Mouse (Mus musculus) heart, embryonic 12.5 days (tissue): ENCODE results near the gene Gm4450. TPM values are rescaled to one million over a fixed set of nuclear protein-coding genes. Genes with fewer than 3 reads are reported as not detected.

ENCODE experiments used
- polyA plus RNA-seq: library from polyadenylated mRNA; unstranded; fragments of >200 nt; fragmentation: Nextera tagmentation; extraction: Ambion mirVana; gene quantifications from 2 replicates; pipeline ENCODE4 v1.2.1, GENCODE M21; 2016

The Gm4450 gene
- polyA plus RNA-seq, 1 experiment from 2014 or later, result not detected

Other genes starting within 250 kb of the Gm4450 start
- gene Reg4, start 235.0 kb downstream of the Gm4450 start, polyA plus RNA-seq, result not detected in 2 replicates
- 10.0 and 10.7 TPM in 2 replicates for gene Hmgcs2, start 176.7 kb downstream of the Gm4450 start, polyA plus RNA-seq
- gene Phgdh, start 117.1 kb downstream of the Gm4450 start, polyA plus RNA-seq, result 89.5 and 93.7 TPM in 2 replicates
- 8.0 and 8.3 TPM in 2 replicates for gene Zfp697, start 74.7 kb downstream of the Gm4450 start, polyA plus RNA-seq
- gene Hsd3b4, start 53.4 kb upstream of the Gm4450 start, polyA plus RNA-seq, result not detected in 2 replicates
- gene Gm10681, start 131.7 kb upstream of the Gm4450 start, polyA plus RNA-seq, result not detected in 2 replicates
- gene Hsd3b5, start 173.1 kb upstream of the Gm4450 start, polyA plus RNA-seq, result not detected in 2 replicates